ENCODE assay signal across 8 mouse cellular contexts in the genomic region with DNA sequence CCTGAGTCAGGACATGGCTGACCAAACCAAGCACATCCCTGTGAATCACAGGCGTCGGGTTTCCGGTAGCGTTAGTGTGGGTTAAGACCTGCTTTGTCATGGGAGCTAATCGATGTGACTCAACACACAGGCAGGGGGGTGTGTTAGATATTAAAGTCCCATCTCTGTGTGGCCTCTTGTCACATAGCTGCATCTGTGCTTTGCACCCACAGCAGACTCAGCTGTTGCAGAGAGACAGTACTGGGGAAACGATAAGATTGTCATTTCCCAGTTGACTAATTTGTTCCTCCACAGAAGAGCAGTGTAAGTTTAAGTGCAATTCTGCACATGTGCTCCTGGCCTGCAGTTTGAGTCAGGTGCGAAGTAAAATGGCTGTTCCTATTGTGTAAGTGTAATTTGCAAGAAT. TPM values are rescaled to one million over a fixed set of nuclear protein-coding genes. Genes with fewer than 3 reads are reported as not detected.
DNase-seq lines count a peak whose midpoint lies in the region; ATAC-seq and TF ChIP-seq lines count a peak whose summit lies in the region.

No protein-coding gene starts in this region.

- H3K4me2 ChIP-seq in embryonic facial prominence, embryonic 12.5 days (replicated peaks), result peak overlapping the region; percentile 86
- peak overlapping the region; percentile 91 for H3K4me2 ChIP-seq in limb, embryonic 12.5 days
- H3K4me2 ChIP-seq in neural tube, embryonic 13.5 days, result peak overlapping the region; percentile 95

- no peaks in the 10 kb centered on the region for H3K27me3 ChIP-seq in ES-Bruce4 (ENCODE audit: control insufficient read depth, insufficient read depth, low read length, poor library complexity, severe bottlenecking)
- H3K27me3 ChIP-seq in embryonic facial prominence, embryonic 12.5 days, result no peaks in the 10 kb centered on the region
- no peaks in the 10 kb centered on the region for H3K27me3 ChIP-seq in limb, embryonic 12.5 days
- no peaks in the 10 kb centered on the region for H3K27me3 ChIP-seq in neural tube, embryonic 13.5 days

- peak overlapping the region; percentile 82 for H3K9ac ChIP-seq in ES-Bruce4 (ENCODE audit: low read depth, poor library complexity, severe bottlenecking)
- H3K9ac ChIP-seq in embryonic facial prominence, embryonic 12.5 days, result peak overlapping the region; percentile 90
- peak overlapping the region; percentile 87 for H3K9ac ChIP-seq in limb, embryonic 12.5 days (replicated peaks)
- peak overlapping the region; percentile 85 for H3K9ac ChIP-seq in neural tube, embryonic 13.5 days

- H3K9me3 ChIP-seq in ES-Bruce4 (replicated peaks; ENCODE audit: control insufficient read depth, insufficient read depth, low read length, poor library complexity, severe bottlenecking), result no peaks in the 10 kb centered on the region
- H3K9me3 ChIP-seq in embryonic facial prominence, embryonic 12.5 days, result no peaks in the 10 kb centered on the region
- no peaks in the 10 kb centered on the region for H3K9me3 ChIP-seq in limb, embryonic 12.5 days
- H3K9me3 ChIP-seq in neural tube, embryonic 13.5 days, result no peaks in the 10 kb centered on the region

- H3K36me3 ChIP-seq in ES-Bruce4 (ENCODE audit: control insufficient read depth, insufficient read depth, low read length, poor library complexity, severe bottlenecking), result peaks cover 22% of the 10 kb centered on the region
- peaks cover 32% of the 10 kb centered on the region for H3K36me3 ChIP-seq in embryonic facial prominence, embryonic 12.5 days
- H3K36me3 ChIP-seq in limb, embryonic 12.5 days, result peaks cover 51% of the 10 kb centered on the region
- peaks cover 48% of the 10 kb centered on the region for H3K36me3 ChIP-seq in neural tube, embryonic 13.5 days

- DNase-seq in gastrocnemius, adult 2 months, result no peak
- no peak for DNase-seq in gastrocnemius, postnatal 25 days
- no peak for DNase-seq in right cerebral cortex, postnatal 4 days
- no peak for DNase-seq in kidney, adult 11 months

- H3K4me3 ChIP-seq in gastrocnemius, adult 2 months, result peak overlapping the region; percentile 99
- H3K4me3 ChIP-seq in ES-Bruce4 (ENCODE audit: low read depth, low read length), result peak overlapping the region; percentile 36
- H3K4me3 ChIP-seq in embryonic facial prominence, embryonic 12.5 days, result peak overlapping the region; percentile 83
- H3K4me3 ChIP-seq in limb, embryonic 12.5 days (replicated peaks), result peak overlapping the region; percentile 87
- H3K4me3 ChIP-seq in neural tube, embryonic 13.5 days, result peak overlapping the region; percentile 67

- intact Hi-C loops in gastrocnemius, adult 2 months (cut with DNase I), result loop anchor here (10.0 kb wide), 2 partner anchors 241 to 589 kb away; partner anchors contain the start of genes Bap1, Dph3, Oxnad1 and Phf7

- H3K27ac ChIP-seq in gastrocnemius, adult 2 months, result peak overlapping the region; percentile 92; the same call in 1 of the 2 replicates
- no peak overlapping the region for H3K27ac ChIP-seq in ES-Bruce4 (ENCODE audit: insufficient read depth, low read length)
- H3K27ac ChIP-seq in embryonic facial prominence, embryonic 12.5 days, result no peak overlapping the region
- no peak overlapping the region for H3K27ac ChIP-seq in limb, embryonic 12.5 days
- H3K27ac ChIP-seq in neural tube, embryonic 13.5 days (replicated peaks), result no peak overlapping the region

- peaks cover 2% of the 10 kb centered on the region for H3K4me1 ChIP-seq in ES-Bruce4 (ENCODE audit: control insufficient read depth, insufficient read depth, low read length)
- H3K4me1 ChIP-seq in embryonic facial prominence, embryonic 12.5 days, result peaks cover 20% of the 10 kb centered on the region
- H3K4me1 ChIP-seq in limb, embryonic 12.5 days (replicated peaks), result peaks cover 22% of the 10 kb centered on the region
- H3K4me1 ChIP-seq in neural tube, embryonic 13.5 days (replicated peaks), result peaks cover 41% of the 10 kb centered on the region

- no peak for TF ChIP-seq CTCF in gastrocnemius, adult 2 months (IDR thresholded peaks at IDR 0.05)
- no peak for TF ChIP-seq CTCF in ES-Bruce4 (IDR thresholded peaks at IDR 0.05; ENCODE audit: low read depth, low read length)

- no peak for TF ChIP-seq EP300 in ES-Bruce4 (IDR thresholded peaks at IDR 0.05; ENCODE audit: insufficient read depth, low read depth, low read length)

- 38% methylated on average over 7 of the region's 7 CpGs for WGBS in embryonic facial prominence, embryonic 12.5 days
- 53% methylated on average over 7 of the region's 7 CpGs for WGBS in limb, embryonic 12.5 days
- WGBS in neural tube, embryonic 13.5 days, result 57% methylated on average over 7 of the region's 7 CpGs

- TF ChIP-seq POLR2A in ES-Bruce4 (IDR thresholded peaks at IDR 0.05; ENCODE audit: insufficient read depth, low read length), result no peak

- no peak for ATAC-seq in embryonic facial prominence, embryonic 12.5 days (ENCODE audit: insufficient number of reproducible peaks, insufficient read depth, low FRiP score, low TSS enrichment)
- no peak for ATAC-seq in limb, embryonic 12.5 days (ENCODE audit: insufficient number of reproducible peaks, insufficient read depth, low FRiP score, low TSS enrichment, low read depth)
- no peak for ATAC-seq in neural tube, embryonic 13.5 days (ENCODE audit: low read depth)

RNA-seq across cellular contexts. Expression of gene Mettl6, which starts 1.4 kb away (rescaled TPM):
- total RNA-seq in gastrocnemius, adult 2 months (2021), result 1 to 10 TPM; 9.5 to 9.8 TPM
- 1 to 10 TPM; 6.9 to 9.8 TPM for total RNA-seq in gastrocnemius, postnatal 25 days (2021)
- polyA plus RNA-seq in ES-Bruce4 (2011; ENCODE audit: insufficient read depth, insufficient read length, low read depth, missing spikeins), result 82.0 and 93.4 TPM in 2 replicates
- polyA plus RNA-seq in embryonic facial prominence, embryonic 12.5 days (2016; fragmentation: Nextera tagmentation; extraction: Ambion mirVana), result 85.6 and 87.2 TPM in 2 replicates
- 85.1 and 89.2 TPM in 2 replicates for polyA plus RNA-seq in limb, embryonic 12.5 days (2016; fragmentation: Nextera tagmentation; extraction: Ambion mirVana)
- 49.1 and 56.3 TPM in 2 replicates for polyA plus RNA-seq in neural tube, embryonic 13.5 days (2015; fragmentation: Nextera tagmentation; extraction: Ambion mirVana)

RNA-seq across cellular contexts. Expression of gene Eaf1, which starts 2.0 kb away (rescaled TPM):
- total RNA-seq in gastrocnemius, adult 2 months (2021), result 10 to 100 TPM in 1 of 2 experiments, 1 to 10 TPM in 1; 7.1 to 11.5 TPM
- 1 to 10 TPM; 8.5 to 8.6 TPM for total RNA-seq in gastrocnemius, postnatal 25 days (2021)
- polyA plus RNA-seq in ES-Bruce4 (2011; ENCODE audit: insufficient read depth, insufficient read length, low read depth, missing spikeins), result 42.5 and 46.1 TPM in 2 replicates
- polyA plus RNA-seq in embryonic facial prominence, embryonic 12.5 days (2016; fragmentation: Nextera tagmentation; extraction: Ambion mirVana), result 27.7 and 28.0 TPM in 2 replicates
- 29.4 and 30.1 TPM in 2 replicates for polyA plus RNA-seq in limb, embryonic 12.5 days (2016; fragmentation: Nextera tagmentation; extraction: Ambion mirVana)
- polyA plus RNA-seq in neural tube, embryonic 13.5 days (2015; fragmentation: Nextera tagmentation; extraction: Ambion mirVana), result 11.0 and 12.5 TPM in 2 replicates

Comparison
In these comparisons a context has a peak if more than half of its experiments do, and no peak if none do; other contexts are left out.
1. H3K4me3 ChIP-seq: peak in every context shown above with its lines; median percentile 99 in gastrocnemius, adult 2 months; 87 in limb, embryonic 12.5 days; 83 in embryonic facial prominence, embryonic 12.5 days; 67 in neural tube, embryonic 13.5 days; 36 in ES-Bruce4.